Mouse (Mus musculus) ES-E14 (cell line): ENCODE measurements at regions not wholly inside any gene's neighbourhood (a gene's known extent, or its start where the extent isn't known, plus 50 kb on each side); places are given as distances from the start of the nearest gene placed in this dataset.

Source experiments
- DNase-seq: peaks from one replicate; pipeline ENCODE4 v3.0.0-alpha.2; 2013; ENCODE audit warnings: low read depth, low spot score
- H3K27ac ChIP-seq: 2 replicates; pipeline ENCODE4 v1.5.1; 2012; ENCODE audit warnings: low read depth, mild to moderate bottlenecking, low read length, moderate library complexity, mixed read lengths; ENCODE audit not compliant: poor library complexity, insufficient read depth, severe bottlenecking
- H3K36me3 ChIP-seq: 2 replicates; pipeline ENCODE4 v1.6.1; 2012; ENCODE audit warnings: mild to moderate bottlenecking, low read length, moderate library complexity, mixed read lengths; ENCODE audit not compliant: control insufficient read depth, poor library complexity, insufficient read depth, severe bottlenecking
- H3K4me1 ChIP-seq, 2 experiments: fragments of 150-350 bp in 1 of 2; sonication (generic) in 1 of 2; 2 replicates each; pipeline ENCODE4 v1.6.1; 2012; ENCODE audit warnings: low read length in 2 of 2, mild to moderate bottlenecking in 1 of 2, mixed read lengths in 1 of 2; ENCODE audit not compliant: control insufficient read depth in 2 of 2, insufficient read depth in 2 of 2, poor library complexity in 1 of 2
- H3K4me3 ChIP-seq, 2 experiments: fragments of 150-350 bp in 1 of 2; sonication (generic) in 1 of 2; 2 replicates each; pipeline ENCODE4 v1.5.1; 2012; ENCODE audit warnings: low read length in 2 of 2, low read depth in 1 of 2, mild to moderate bottlenecking in 1 of 2, mixed read lengths in 1 of 2; ENCODE audit not compliant: insufficient read depth in 1 of 2, poor library complexity in 1 of 2, severe bottlenecking in 1 of 2
- H3K9ac ChIP-seq: 2 replicates; pipeline ENCODE4 v1.6.1; 2012; ENCODE audit warnings: low read depth, mild to moderate bottlenecking, low read length, mixed read lengths; ENCODE audit not compliant: poor library complexity, insufficient read depth, severe bottlenecking
- H3K9me3 ChIP-seq: fragments of 150-350 bp; sonication (generic); 2 replicates; pipeline ENCODE4 v1.6.1; 2012; ENCODE audit warnings: low read depth, mild to moderate bottlenecking, low read length; ENCODE audit not compliant: control insufficient read depth, insufficient read depth
- CHD2 ChIP-seq: IDR thresholded peaks from 2 replicates; pipeline ENCODE4 v1.6.1; 2014; ENCODE audit warnings: mild to moderate bottlenecking, low read depth, low read length, inconsistent platforms
- HCFC1 ChIP-seq: IDR thresholded peaks from 2 replicates; pipeline ENCODE4 v1.6.1; 2012; ENCODE audit warnings: low read length, inconsistent platforms, borderline replicate concordance; ENCODE audit not compliant: insufficient read depth
- MAFK ChIP-seq: IDR thresholded peaks from 2 replicates; pipeline ENCODE4 v1.6.1; 2014; ENCODE audit warnings: mild to moderate bottlenecking, low read depth, low read length, inconsistent platforms; ENCODE audit not compliant: insufficient read depth
- ZC3H11A ChIP-seq: IDR thresholded peaks from 2 replicates; pipeline ENCODE4 v1.6.1; 2012; ENCODE audit warnings: low read depth, mild to moderate bottlenecking, inconsistent platforms, low read length, borderline replicate concordance
- ZNF384 ChIP-seq: IDR thresholded peaks from 2 replicates; pipeline ENCODE4 v1.6.1; 2012; ENCODE audit warnings: low read depth, low read length, inconsistent platforms
- in situ Hi-C, 2 experiments: fragments of 600-800 bp; cut with MboI; formaldehyde crosslinking; loops; one replicate each; pipeline ENCODE4 v1.15.1; 2025; ENCODE audit warnings: low sequenced_read_pairs in 2 of 2, inconsistent platforms in 1 of 2; ENCODE audit not compliant: unreplicated experiment in 2 of 2

- Histone ChIP-seq H3K9me3 (no peaks in the 10 kb centered on the region), H3K36me3 (no peaks in the 10 kb centered on the region), H3K4me1 (no peaks in the 10 kb centered on the region), H3K4me3 (no peak overlapping the region), H3K9ac (no peak overlapping the region), H3K27ac (no peak overlapping the region)
- DNase-seq = no peak
- no peak for TF ChIP-seq ZC3H11A
- no peak for TF ChIP-seq ZNF384
- no peak for TF ChIP-seq MAFK
- TF ChIP-seq CHD2 = no peak
- no peak for TF ChIP-seq HCFC1
- in situ Hi-C loops = no loop called here
Measured at GRCm38 (mm10) chr16:39678285-39678684, 305.9 kb upstream of the Lsamp start.

- H3K9me3 ChIP-seq = no peaks in the 10 kb centered on the region
- in situ Hi-C loops = no loop called here
- no peak overlapping the region for H3K4me3 ChIP-seq
- H3K9ac ChIP-seq = no peak overlapping the region
- TF ChIP-seq CHD2 (no peak), ZC3H11A (no peak), HCFC1 (no peak), MAFK (no peak), ZNF384 (no peak)
- DNase-seq = no peak
- no peaks in the 10 kb centered on the region for H3K36me3 ChIP-seq
- no peak overlapping the region for H3K27ac ChIP-seq
- H3K4me1 ChIP-seq = no peaks in the 10 kb centered on the region
Measured at GRCm38 (mm10) chr16:39693061-39693460, 291.1 kb upstream of the Lsamp start.

- no peak for TF ChIP-seq ZNF384
- H3K9me3 ChIP-seq = no peaks in the 10 kb centered on the region
- no peak for DNase-seq
- in situ Hi-C loops = no loop called here
- H3K4me3 ChIP-seq = no peak overlapping the region
- H3K27ac ChIP-seq = no peak overlapping the region
- no peaks in the 10 kb centered on the region for H3K4me1 ChIP-seq
- H3K9ac ChIP-seq = no peak overlapping the region
- no peaks in the 10 kb centered on the region for H3K36me3 ChIP-seq
Measured at GRCm38 (mm10) chr16:39695855-39696254, 288.3 kb upstream of the Lsamp start.

- Histone ChIP-seq H3K27ac (no peak overlapping the region), H3K9me3 (no peaks in the 10 kb centered on the region), H3K36me3 (no peaks in the 10 kb centered on the region), H3K4me1 (no peaks in the 10 kb centered on the region), H3K4me3 (no peak overlapping the region), H3K9ac (no peak overlapping the region)
- DNase-seq = no peak
- in situ Hi-C loops = no loop called here
- no peak for TF ChIP-seq MAFK
- TF ChIP-seq HCFC1 = no peak
- TF ChIP-seq ZC3H11A = no peak
- no peak for TF ChIP-seq CHD2
- no peak for TF ChIP-seq ZNF384
Measured at GRCm38 (mm10) chr16:39699201-39699600, 285.0 kb upstream of the Lsamp start.

GRCm38 (mm10) chr16:39706131-39706530 is 278.0 kb upstream of the Lsamp start:
- Histone ChIP-seq H3K36me3 (no peaks in the 10 kb centered on the region), H3K27ac (no peak overlapping the region), H3K9me3 (no peaks in the 10 kb centered on the region), H3K4me3 (no peak overlapping the region), H3K4me1 (no peaks in the 10 kb centered on the region), H3K9ac (no peak overlapping the region)
- TF ChIP-seq HCFC1 (no peak), MAFK (no peak), ZC3H11A (no peak), ZNF384 (no peak), CHD2 (no peak)
- in situ Hi-C loops = no loop called here
- DNase-seq = no peak
